Mouse (Mus musculus): ENCODE measurements at regions not wholly inside any gene's neighbourhood (a gene's known extent, or its start where the extent isn't known, plus 50 kb on each side); places are given as distances from the start of the nearest gene placed in this dataset.

GRCm38 (mm10) chr2:114259539-114259938 is 58.3 kb upstream of the Zfp770 start:
- no peak for TF ChIP-seq CTCF (IDR thresholded peaks at IDR 0.05; ENCODE audit: borderline replicate concordance, control insufficient read depth, extremely low read depth, insufficient read depth, low read length, poor library complexity)
- TF ChIP-seq POLR2A (IDR thresholded peaks at IDR 0.05; ENCODE audit: control insufficient read depth, extremely low read depth, insufficient read depth, low read length, poor library complexity), result no peak
